Mouse (Mus musculus) olfactory bulb, adult 2 months (tissue): ENCODE data around the gene Padi2.

Experiments used
- CTCF ChIP-seq: fragments of 200-500 bp; IDR thresholded peaks from 2 replicates; pipeline ENCODE4 v1.5.1; 2012; ENCODE audit warnings: low read depth, mild to moderate bottlenecking, low read length, moderate library complexity; ENCODE audit not compliant: insufficient read depth
- POLR2A ChIP-seq: fragments of 200-500 bp; IDR thresholded peaks from 2 replicates; pipeline ENCODE4 v1.6.1; 2012; ENCODE audit warnings: mild to moderate bottlenecking, low read depth, low read length, moderate library complexity; ENCODE audit not compliant: insufficient read depth

DNA sequence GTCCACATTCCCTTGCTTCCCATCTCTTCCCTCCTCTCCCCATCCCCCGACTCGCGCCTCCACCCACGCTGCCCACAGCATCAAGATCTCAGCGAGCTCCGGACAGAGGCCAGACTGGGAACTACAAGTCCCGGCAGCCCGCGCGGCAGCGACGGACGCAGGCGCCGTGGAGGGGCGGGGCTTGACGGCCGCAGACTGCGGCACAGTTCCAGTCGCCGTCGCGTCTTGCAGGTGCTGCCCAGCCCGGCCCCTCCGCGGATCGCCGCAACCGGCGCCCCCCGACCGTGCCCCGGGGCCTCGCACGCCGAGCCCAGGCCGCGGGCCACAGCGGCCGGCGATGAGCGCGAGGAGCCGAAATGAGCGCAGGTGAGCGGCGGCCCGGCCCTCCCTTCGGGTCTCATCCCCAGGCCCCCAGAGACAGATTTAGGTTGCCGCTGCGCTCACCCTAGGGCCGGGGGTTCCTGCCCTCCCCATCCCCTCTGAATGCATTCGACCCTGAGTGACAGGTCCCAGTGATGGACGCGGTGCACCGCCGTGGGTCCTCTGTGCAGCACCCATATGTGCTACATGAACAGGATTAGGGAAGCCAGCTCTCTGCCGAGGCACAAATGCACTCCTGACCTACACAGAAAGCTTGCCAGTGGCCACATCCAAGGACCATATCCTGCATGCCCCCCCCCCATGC, 80.7 kb downstream of the Padi2 start, which contains the start of gene Atp13a2:
- no peak for TF ChIP-seq CTCF
- peak; percentile 87 for TF ChIP-seq POLR2A
